Mouse (Mus musculus) v-Abl transformed pro-B cells (cell line): ENCODE measurements around the gene Nsf.

Source experiments
- in situ Hi-C, 2 experiments: fragments of 400-800 bp; cut with MboI; formaldehyde crosslinking; loops; one replicate each; pipeline ENCODE4 v1.15.1; 2025; ENCODE audit not compliant: unreplicated experiment in 2 of 2

Nsf gene

GRCm38 (mm10) chr11:103953896-103954292 lies at the start of gene Nsf:
Nsf (minus strand) TSS chr11:103954056.
- in situ Hi-C loops = no loop called here

DNA sequence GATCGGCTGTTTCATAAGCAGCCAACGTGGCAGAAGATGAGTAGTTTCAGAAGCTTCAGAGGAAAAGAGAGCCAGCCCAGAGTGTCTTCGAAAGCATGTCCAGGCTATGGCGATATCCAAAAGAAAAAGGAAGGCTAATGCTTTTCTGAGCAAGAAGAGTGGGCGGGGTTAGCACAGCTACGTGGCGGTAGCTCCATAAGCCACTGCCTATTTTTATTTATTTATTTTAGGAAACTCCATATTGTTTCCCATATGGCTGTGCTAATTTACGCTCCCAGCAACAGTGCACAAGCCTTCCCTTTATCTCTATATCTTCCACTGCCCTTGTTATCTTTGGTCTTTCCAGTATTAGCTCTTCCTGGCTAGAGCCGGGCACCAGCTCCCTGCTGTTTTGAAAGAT lies 49.5 kb upstream of the Nsf start:
- in situ Hi-C loops = no loop called here

DNA sequence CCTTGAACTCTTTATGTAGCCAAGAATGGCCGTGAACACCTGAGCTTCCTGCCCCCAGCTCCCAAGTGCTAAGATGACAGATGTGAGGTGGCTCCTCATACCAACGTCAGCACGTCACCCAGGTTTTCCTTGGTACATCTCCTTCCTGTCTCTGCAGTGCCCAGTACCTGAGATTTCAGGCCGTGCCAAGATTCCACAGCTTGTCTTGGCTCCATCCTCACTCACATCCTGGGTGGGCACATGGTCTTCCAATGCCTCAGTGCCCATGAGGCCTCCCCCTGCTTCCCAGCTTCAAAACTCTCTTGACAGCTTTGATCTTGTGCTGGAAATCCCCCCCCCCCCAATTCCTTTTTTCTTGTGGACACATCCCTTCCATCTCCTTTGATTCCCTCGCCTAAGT lies 48.3 kb upstream of the Nsf start:
- in situ Hi-C loops = no loop called here

DNA sequence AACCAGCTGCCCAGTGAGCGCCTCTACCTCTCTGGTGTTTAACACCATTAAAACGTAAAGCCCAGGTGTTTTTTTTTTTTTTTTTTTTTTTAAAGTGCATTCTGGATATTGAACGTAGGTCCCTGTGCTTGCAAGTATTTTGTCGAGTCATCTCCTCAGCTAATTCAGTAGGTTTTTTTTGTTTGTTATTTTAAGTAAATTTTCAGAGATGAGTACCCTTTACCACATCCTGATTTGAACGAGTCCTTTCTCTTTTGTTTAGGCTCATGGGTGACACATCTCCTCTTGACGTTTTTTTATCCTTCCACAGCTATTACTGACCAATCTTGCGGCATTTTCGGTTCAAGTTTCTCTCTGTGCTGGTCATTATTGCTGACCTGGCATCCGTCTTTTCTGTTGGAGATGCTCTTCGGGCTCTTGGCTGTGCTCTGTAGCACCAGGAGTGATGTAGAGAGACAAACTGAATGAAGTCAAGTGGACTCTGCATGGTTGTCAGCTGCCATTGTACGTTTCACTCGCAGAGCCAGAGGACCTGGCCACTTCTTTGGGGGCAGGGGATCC lies 47.6 kb upstream of the Nsf start:
- in situ Hi-C loops = no loop called here

GRCm38 (mm10) chr11:104000667-104001394 lies 47.0 kb upstream of the Nsf start:
- in situ Hi-C loops = no loop called here

DNA sequence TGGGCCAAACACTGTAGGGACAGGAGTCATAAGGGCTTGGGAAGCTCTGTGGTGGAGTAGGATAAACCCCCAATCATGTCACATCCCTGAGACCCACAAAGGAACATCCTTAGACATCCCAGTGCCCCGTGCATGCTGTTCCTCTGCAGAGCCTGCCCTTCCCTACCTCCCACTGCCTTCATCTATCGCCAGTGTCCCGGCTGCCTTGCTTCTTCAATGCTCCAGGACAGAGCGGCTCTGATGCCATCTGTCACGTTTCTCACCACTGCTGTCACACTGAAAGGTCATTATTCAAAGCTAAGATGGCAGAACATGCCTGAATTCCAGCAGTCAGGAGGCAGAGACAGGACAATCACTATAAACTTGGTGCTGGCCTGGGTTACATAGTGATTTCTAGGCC lies 44.9 kb upstream of the Nsf start:
- in situ Hi-C loops = no loop called here

- in situ Hi-C loops = no loop called here
Observed at GRCm38 (mm10) chr11:103997385-103997784, 43.5 kb upstream of the Nsf start.

GRCm38 (mm10) chr11:103992638-103993037 lies 38.8 kb upstream of the Nsf start:
- in situ Hi-C loops = loop anchor here (5.0 kb wide), 2 partner anchors 175 to 180 kb away; no protein-coding TSS in a partner anchor

DNA sequence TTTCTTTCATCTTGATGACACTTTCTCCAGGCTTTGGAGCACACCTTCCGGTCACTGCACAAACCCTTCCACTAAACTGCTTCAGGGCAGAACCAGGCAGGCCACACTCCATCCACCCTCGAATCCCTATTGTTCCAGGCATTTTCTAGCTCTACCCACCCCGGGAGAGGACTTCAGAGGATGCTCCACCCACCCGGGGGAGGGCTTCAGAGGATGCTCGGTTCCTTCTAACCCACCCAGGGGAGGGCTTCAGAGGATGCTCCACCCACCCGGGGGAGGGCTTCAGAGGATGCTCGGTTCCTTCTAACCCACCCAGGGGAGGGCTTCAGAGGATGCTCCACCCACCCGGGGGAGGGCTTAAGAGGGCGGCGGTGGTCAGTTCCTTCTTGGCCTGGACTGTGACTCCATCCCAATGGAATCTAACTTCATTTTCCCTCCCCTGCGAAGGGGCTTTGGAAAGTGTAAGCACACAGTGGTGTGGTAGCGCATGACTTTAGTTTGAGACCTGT lies 36.2 kb upstream of the Nsf start:
- in situ Hi-C loops = loop anchor here (5.0 kb wide), 2 partner anchors 177 to 182 kb away; no protein-coding TSS in a partner anchor

- in situ Hi-C loops = no loop called here
Observed at GRCm38 (mm10) chr11:103987423-103987822, 33.6 kb upstream of the Nsf start.

DNA sequence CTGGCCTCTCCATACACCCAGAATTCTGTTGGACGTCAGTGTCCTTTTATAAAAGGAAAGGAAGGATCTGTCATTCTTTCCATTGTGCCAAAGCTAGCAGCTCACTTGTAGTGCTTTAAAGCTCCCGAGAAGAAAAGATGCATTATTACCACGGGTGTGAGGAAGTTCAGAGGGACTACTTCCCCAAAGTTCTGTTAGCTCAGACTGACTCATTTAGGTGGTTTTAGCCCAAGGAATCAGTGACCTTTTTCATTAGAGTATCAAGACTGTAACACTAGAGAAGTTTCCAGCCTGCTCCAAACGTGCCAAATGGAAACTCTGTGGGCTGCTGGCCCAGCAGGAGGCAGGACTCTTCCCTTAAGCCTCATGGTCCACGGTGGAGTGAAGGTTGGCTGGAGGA lies 30.2 kb upstream of the Nsf start:
- in situ Hi-C loops = no loop called here

DNA sequence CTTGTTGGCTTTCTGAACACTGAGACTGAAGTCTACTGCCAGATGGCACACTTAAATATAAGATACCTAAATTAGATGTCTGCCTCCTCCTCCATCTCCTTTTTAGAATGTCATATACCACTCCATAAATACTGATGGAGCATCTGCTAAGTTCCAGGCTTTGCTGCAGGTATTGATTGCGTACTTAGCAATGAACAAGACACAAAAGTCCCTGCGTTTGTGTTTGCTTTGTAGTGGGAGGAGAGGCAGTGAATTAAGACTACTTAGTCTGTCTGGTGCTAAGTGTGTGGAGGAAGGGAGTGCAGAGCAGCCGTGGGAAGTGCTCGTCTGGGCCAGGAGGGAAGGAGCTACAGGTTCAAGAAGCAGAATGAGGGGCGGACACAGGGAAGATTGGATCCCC lies 28.0 kb upstream of the Nsf start:
- in situ Hi-C loops = no loop called here

DNA sequence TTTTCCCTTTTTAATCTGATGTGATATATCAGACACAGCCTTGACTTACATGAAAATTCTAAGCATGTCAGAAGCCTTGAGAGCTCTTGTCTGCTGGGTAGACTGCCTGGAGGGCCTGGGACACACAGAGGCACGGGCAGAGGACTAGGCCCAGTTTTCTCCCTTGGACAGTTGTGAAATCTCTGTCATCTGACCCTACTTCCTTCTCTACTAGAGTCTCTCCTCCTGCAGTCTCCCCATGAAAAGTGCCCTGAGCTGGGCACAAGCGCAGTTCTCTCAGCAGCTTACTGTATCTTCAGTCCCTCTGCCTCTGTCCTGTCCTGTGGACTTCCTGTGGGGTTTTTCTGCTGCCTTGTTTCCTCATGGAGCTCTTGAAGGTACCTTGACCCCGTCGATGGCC lies 25.5 kb upstream of the Nsf start:
- in situ Hi-C loops = no loop called here

- in situ Hi-C loops = no loop called here
Observed at GRCm38 (mm10) chr11:103970876-103971275, 17.0 kb upstream of the Nsf start.

GRCm38 (mm10) chr11:103969278-103969677 lies 15.4 kb upstream of the Nsf start:
- in situ Hi-C loops = no loop called here

GRCm38 (mm10) chr11:103967106-103967735 lies 13.4 kb upstream of the Nsf start:
- in situ Hi-C loops = no loop called here

DNA sequence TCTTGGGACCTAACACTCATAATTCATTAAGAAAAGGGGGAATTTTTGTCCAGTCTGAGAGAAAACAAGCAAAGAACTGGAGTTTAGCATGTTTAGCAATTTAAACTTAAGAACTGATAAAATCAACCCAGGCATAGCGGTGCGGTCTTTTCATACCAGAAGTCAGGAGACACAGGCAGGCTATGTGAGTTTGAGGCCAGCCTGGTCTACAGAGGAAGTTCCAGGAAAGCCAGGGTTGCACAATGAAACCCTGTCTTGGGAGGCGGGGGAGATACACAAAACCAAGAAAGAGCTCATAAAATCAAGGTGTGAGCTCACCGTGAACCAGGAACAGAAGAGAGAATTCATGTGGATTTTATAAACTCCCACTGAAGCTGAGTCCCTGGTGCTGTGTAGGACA lies 3.0 kb upstream of the Nsf start:
- in situ Hi-C loops = no loop called here

DNA sequence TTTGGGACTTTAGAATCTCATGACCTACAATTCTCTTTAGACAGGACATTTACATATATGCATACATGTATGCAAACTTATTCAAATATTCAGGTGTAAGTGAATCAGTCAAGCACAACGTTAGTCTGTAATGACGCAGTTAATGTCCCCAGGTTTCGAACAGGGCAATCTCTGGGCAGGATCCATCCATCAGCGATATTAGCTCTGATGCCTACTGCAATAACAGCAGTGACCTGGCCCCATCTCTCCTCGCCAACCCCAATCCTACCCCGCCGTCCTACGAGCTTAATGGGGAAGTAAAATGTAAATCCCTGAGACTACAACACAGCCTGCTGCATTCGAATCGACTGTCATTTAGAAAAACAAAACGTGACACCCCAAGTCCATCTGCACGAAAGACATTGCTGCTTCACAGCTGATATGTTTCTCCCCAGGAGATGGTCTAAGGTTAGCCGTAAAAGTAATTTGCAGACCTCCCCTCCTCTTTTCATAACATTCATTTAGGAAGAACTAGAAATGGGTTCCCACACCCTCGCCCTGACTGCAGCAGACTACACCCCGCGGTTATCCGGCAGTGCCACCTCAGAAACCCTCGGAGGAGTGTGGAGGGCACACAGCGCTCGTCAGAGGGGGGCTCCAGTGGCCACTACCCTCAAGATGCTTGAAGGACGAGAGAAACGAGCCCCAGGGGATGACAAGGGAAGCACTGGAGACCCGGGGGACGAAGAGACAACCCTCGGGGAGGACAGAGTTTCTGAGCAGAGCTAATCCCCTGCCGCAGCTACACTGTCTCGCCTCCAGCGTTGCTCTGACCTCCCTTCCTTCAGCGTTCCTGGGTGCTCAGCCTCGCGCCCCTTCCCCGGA lies 592 bp downstream of the Nsf start:
- in situ Hi-C loops = no loop called here

GRCm38 (mm10) chr11:103952635-103953031 lies 1.2 kb downstream of the Nsf start:
- in situ Hi-C loops = no loop called here

GRCm38 (mm10) chr11:103951106-103951505 lies 2.8 kb downstream of the Nsf start:
- in situ Hi-C loops = no loop called here

DNA sequence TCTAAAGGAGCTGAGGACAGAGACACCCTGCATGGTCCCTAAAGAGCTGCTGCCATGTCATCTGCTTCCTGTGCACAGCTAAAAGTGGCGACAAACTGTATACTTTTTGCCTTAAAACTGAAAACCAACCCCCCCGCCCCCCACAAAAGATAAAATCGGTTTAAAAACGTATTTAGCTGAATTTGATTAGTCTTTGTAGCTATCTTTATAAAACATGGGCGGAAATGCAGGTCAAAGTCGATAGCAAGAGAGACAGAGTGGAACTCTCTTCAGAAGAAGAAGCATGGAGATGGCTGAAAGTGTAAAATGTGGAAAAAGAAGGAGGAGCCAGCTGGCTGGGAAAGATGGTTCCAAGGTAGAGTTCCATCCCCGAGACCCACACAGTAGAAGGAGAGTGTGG lies 4.9 kb downstream of the Nsf start:
- in situ Hi-C loops = no loop called here
